Mouse (Mus musculus) megakaryocyte, adult 5-6 weeks (primary cell): ENCODE data around the gene Ptpre. TPM values are rescaled to one million over a fixed set of nuclear protein-coding genes. Genes with fewer than 3 reads are reported as not detected.

ENCODE experiments used
- ATAC-seq: 2 replicates; pipeline ENCODE4 v1.8.0; 2016; ENCODE audit warnings: mild to moderate bottlenecking, inconsistent platforms; ENCODE audit not compliant: poor library complexity, severe bottlenecking
- total RNA-seq, 2 experiments: library from RNA; stranded (forward) in 1 of 2; stranded (reverse) in 1 of 2; fragments of 153-499, 151-499 nt in 1 of 2; fragments of 221-1000, 200-1000 nt in 1 of 2; gene quantifications; 2 replicates each; pipeline versions ENCODE4 v1.2.3 to v1.2.4; 2015 to 2017

The Ptpre gene
- total RNA-seq, 2 experiments from 2014 or later = 83.6 to 88.1 TPM

DNA sequence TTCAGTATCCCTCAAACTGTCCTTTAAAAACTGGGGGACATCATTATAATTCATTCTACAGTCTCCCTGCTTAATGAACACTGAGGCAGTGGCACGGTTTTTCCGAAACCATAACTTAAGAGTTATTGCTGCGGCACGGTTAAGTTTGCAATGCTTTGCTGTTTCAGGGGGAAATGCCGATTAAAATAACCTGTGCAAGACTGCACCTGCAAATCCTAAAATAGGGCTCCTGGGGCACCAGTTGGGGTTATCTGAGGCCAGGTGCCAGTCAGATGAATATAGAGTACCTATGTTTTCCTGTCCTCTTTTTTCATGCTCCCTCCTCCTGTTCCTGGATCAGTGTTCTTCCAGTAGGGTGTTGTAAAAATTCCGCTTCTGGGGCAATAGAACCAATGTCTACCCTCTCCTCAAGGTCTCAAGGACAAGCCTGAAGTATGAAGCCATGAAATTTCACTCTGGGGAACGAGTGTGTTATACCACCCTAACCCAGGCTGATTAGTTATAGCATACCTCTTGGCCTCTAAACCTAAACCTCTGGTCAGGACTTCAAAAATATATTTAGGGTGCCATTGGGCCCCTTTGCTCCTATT lies 179.8 kb downstream of the Ptpre start:
- ATAC-seq = no peak

DNA sequence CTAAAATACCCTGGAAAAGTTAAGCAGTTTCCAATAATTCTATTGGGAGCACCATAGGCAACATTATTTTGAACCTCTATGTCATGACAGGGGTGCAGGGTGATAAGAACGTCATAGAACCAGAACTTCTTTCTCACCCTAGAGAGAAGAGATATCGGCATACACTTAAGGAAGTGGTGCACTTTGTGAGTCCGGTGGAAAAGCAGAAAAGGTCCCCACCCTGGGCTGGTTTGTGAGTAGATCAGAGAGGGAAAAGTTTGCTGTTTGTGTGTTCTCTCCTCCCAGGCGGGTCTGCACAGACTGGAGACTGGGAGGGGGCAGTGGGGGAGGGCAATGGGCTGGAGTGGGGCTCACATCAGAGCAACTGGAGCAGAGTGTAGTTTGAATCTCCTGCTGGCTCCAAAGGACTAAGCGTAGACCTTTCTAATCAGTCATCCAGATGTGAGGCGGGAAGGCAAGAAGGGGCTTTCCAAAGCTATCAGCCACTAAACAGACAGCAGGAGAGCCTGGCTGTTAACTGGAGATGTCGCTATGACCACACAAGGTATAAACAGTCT lies 184.2 kb downstream of the Ptpre start:
- ATAC-seq = peak; percentile 25; the same call in 1 of the 2 replicates

DNA sequence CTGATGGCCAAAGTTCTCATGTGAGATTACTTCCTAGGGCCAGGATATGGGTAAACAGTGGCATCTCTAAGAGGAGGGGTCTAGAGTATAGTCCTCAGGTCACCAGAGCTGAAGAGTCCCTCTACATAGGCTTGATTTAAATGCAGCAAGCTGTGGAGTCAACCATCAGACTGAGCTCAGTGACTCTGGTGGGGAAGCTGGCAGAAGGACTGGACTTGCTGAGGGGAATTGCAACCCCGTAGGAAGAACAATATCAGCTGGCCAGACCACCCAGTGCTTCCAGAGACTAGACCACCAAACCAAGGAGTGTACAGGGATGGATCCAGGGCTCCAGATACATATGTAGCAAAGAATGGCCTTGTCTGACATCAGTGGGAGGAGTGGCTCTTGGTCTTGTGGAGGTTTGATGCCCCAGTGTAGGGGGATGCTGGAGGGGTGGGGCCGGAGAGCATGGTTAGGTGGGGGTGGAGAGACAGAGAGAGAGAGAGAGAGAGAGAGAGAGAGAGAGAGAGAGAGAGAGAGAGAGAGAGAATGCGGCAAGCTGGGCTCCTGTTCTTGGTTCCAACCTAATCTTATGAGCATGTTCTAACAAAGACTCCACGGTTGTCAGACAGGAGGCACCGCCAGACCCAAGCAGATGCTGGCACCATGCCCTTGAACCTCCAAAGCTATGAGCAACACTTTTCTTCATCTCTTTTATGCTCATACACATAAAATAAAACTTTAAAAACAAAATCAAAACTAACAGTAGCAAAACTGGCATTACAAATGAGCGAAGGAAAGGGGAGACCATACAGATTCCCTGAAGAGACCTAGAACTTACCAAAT lies 184.9 kb downstream of the Ptpre start:
- ATAC-seq = no peak

DNA sequence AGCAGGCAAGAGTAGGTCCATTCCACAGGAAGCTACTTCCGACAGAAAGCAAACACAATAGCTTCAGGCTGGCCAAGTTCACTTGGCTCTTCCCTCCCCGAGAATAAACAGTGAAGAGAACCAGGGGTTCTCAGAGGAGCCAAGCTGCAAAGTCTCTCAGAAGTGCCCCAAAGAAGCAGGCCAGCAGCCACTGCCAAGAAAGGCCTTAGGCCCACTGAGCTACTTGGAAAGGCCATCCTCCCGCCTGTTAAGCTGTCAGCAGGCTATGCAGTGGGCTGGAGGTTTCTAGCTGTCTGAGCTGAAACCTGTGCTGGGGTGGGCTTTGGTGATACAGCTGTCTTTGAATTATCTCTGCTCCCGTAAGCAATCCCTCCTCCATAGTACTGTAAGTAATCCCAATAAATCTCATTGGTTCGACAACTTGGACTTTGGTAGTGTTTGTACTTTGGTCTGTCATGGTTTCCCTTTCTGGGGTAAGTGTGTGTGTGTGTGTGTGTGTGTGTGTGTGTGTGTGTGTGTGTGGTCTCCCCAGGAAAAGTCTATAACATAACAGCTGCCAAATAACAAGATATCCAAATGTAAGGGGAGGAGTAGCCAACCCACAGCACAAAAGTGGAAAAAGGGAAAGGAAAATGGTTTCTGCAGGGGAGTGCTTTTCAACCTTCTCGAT lies 186.5 kb downstream of the Ptpre start:
- ATAC-seq = no peak

DNA sequence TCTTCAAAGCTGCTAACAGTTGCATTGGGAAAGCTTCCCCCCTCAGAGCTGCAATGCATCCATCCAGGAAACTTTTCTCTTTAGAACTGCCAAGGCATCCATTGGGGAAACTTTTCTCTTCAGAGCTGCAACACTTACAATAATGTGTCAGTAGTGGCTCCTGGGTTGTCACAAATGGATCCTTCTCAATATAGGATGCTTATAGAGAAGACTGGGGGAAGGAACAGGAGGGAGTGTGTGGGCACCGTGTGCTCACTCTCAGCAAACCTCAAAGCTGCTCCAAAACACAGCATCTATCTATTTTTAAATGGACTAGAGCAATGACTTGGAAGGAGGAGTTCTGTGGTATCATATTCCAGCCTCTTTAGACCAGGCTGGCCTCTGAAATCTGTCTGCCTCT lies 189.4 kb downstream of the Ptpre start:
- no peak for ATAC-seq

DNA sequence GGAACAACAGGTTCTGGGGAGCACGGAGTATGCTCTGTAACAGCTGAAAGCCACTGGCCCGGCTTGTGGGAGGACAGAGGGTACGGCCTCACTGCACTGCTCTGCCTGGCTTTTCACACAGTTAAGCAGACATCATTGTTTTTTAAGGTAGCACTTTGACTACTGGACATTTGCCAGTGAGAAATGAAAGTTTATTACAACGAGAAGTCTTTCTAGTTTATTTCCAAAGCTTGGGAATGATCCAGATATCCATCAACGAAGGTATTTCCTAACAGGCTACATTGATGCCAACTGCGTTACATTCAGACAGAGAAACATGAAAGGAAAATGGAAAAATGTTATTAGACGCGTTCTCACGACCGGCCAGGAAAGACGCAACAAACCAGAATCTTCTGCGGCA lies 190.8 kb downstream of the Ptpre start:
- ATAC-seq = no peak

DNA sequence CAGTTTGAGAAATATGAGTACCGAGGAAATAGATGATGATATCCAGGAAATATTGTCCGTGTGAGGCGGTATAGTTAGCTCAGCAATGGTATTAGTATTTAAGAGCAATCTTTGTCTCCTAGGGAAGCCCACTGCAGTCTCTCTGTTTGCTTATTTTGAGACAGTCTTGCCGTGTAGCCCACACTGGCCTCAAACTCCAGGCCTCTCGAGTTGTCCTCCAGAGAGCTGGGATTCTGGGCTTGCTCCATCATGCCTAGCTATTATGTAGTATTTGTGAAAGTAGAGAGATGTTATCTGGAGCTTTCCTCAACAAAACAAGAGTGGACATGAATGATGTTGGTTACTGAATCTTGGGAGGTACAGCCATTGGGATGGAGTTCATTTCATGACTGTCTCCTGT lies 197.1 kb downstream of the Ptpre start:
- ATAC-seq = no peak

DNA sequence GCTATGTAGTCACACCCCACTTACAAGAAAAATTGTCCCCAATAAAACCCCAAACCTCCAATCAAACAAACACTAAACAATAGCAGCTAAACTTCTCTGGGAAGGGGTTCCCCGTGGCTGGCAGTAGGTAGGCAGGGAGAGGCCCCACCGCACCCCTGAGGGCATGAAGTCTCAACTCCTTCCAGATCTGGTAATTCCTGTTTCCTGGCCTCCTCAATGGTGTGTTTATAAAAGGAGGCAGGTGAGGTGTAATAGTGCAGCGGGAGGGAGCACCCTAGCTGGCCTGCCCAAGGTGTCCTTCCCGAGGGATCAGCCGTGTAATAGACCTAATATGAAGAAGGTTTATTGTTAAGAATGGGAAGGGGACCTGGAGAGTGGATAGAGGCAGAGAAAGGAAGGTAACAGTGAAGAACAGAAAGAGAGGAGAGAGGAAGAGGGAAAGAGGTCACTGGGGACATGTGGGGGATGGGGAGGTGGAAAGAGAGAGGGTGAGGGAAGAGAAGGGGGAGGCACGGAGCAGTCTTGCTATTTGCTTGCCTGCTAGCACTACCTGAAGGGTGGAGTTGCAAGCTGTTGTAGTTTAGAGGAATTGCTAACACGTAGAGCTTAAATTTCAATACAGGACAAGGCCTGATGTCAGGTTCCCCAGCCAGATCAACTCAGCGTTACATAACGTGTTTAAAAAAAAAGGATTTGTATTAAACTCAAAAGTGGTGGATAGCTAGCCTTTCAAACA lies 197.8 kb downstream of the Ptpre start:
- no peak for ATAC-seq

Other genes starting within 250 kb of the Ptpre start
- not detected in 2 replicates for gene Foxi2, start 127.2 kb upstream of the Ptpre start, total RNA-seq (2015)
- gene Foxi2, start 127.2 kb upstream of the Ptpre start, total RNA-seq (2017) = not detected in 2 replicates
- not detected in 2 replicates for gene Clrn3, start 8.8 kb upstream of the Ptpre start, total RNA-seq (2015)
- gene Clrn3, start 8.8 kb upstream of the Ptpre start, total RNA-seq (2017) = 0.28 TPM in 1 of 2 replicates, not detected in the other
- 558 and 564 TPM in 2 replicates for gene Mki67, start 178.9 kb downstream of the Ptpre start, total RNA-seq (2015)
- 458 and 547 TPM in 2 replicates for gene Mki67, start 178.9 kb downstream of the Ptpre start, total RNA-seq (2017)